Mouse (Mus musculus): Measurements from ENCODE around the gene Srpk3. TPM values are rescaled to one million over a fixed set of nuclear protein-coding genes. Genes with fewer than 3 reads are reported as not detected.

Srpk3 gene
- polyA plus RNA-seq, 1 experiment, result not detected

GRCm38 (mm10) chrX:73748977-73749376 is 25.2 kb upstream of the Srpk3 start:
- no peaks in the 10 kb centered on the region for H3K27me3 ChIP-seq (ENCODE audit: control insufficient read depth, insufficient read depth, low read length, poor library complexity, severe bottlenecking)
- TF ChIP-seq CTCF (IDR thresholded peaks at IDR 0.05; ENCODE audit: low read depth, low read length) (no peak), EP300 (IDR thresholded peaks at IDR 0.05; ENCODE audit: insufficient read depth, low read depth, low read length) (no peak), POLR2A (IDR thresholded peaks at IDR 0.05; ENCODE audit: insufficient read depth, low read length) (no peak)
- H3K9me3 ChIP-seq (replicated peaks; ENCODE audit: control insufficient read depth, insufficient read depth, low read length, poor library complexity, severe bottlenecking), result no peaks in the 10 kb centered on the region
- H3K4me1 ChIP-seq (ENCODE audit: control insufficient read depth, insufficient read depth, low read length), result no peaks in the 10 kb centered on the region
- H3K4me3 ChIP-seq (ENCODE audit: low read depth, low read length), result no peak overlapping the region
- no peak overlapping the region for H3K9ac ChIP-seq (ENCODE audit: low read depth, poor library complexity, severe bottlenecking)
- no peaks in the 10 kb centered on the region for H3K36me3 ChIP-seq (ENCODE audit: control insufficient read depth, insufficient read depth, low read length, poor library complexity, severe bottlenecking)
- no peak overlapping the region for H3K27ac ChIP-seq (ENCODE audit: insufficient read depth, low read length)

GRCm38 (mm10) chrX:73756334-73757140 is 17.7 kb upstream of the Srpk3 start, which contains the start of gene Plxnb3:
TSS of gene Plxnb3 (plus strand) at chrX:73757090.
- Histone ChIP-seq H3K27me3 (ENCODE audit: control insufficient read depth, insufficient read depth, low read length, poor library complexity, severe bottlenecking) (no peaks in the 10 kb centered on the region), H3K36me3 (ENCODE audit: control insufficient read depth, insufficient read depth, low read length, poor library complexity, severe bottlenecking) (no peaks in the 10 kb centered on the region)

GRCm38 (mm10) chrX:73758611-73759290 is 15.5 kb upstream of the Srpk3 start:
- TF ChIP-seq EP300 (IDR thresholded peaks at IDR 0.05; ENCODE audit: insufficient read depth, low read depth, low read length) (no peak), POLR2A (IDR thresholded peaks at IDR 0.05; ENCODE audit: insufficient read depth, low read length) (no peak), CTCF (IDR thresholded peaks at IDR 0.05; ENCODE audit: low read depth, low read length) (no peak)
- Histone ChIP-seq H3K27ac (ENCODE audit: insufficient read depth, low read length) (no peak overlapping the region), H3K4me1 (ENCODE audit: control insufficient read depth, insufficient read depth, low read length) (no peaks in the 10 kb centered on the region), H3K9me3 (replicated peaks; ENCODE audit: control insufficient read depth, insufficient read depth, low read length, poor library complexity, severe bottlenecking) (no peaks in the 10 kb centered on the region), H3K4me3 (ENCODE audit: low read depth, low read length) (no peak overlapping the region), H3K9ac (ENCODE audit: low read depth, poor library complexity, severe bottlenecking) (no peak overlapping the region), H3K27me3 (ENCODE audit: control insufficient read depth, insufficient read depth, low read length, poor library complexity, severe bottlenecking) (no peaks in the 10 kb centered on the region), H3K36me3 (ENCODE audit: control insufficient read depth, insufficient read depth, low read length, poor library complexity, severe bottlenecking) (no peaks in the 10 kb centered on the region)

More at GRCm38 (mm10) chrX:73756334-73757140, 17.7 kb upstream of the Srpk3 start, which contains the start of gene Plxnb3:
- no peak for TF ChIP-seq EP300 (IDR thresholded peaks at IDR 0.05; ENCODE audit: insufficient read depth, low read depth, low read length)
- TF ChIP-seq CTCF (IDR thresholded peaks at IDR 0.05; ENCODE audit: low read depth, low read length), result no peak
- TF ChIP-seq POLR2A (IDR thresholded peaks at IDR 0.05; ENCODE audit: insufficient read depth, low read length), result no peak
- Histone ChIP-seq H3K27ac (ENCODE audit: insufficient read depth, low read length) (no peak within 1 kb of the TSS), H3K9ac (ENCODE audit: low read depth, poor library complexity, severe bottlenecking) (no peak within 1 kb of the TSS), H3K9me3 (replicated peaks; ENCODE audit: control insufficient read depth, insufficient read depth, low read length, poor library complexity, severe bottlenecking) (no peaks in the 10 kb centered on the region), H3K4me3 (ENCODE audit: low read depth, low read length) (no peak within 1 kb of the TSS), H3K4me1 (ENCODE audit: control insufficient read depth, insufficient read depth, low read length) (no peaks in the 10 kb centered on the region)

GRCm38 (mm10) chrX:73765311-73765710 is 8.9 kb upstream of the Srpk3 start:
- no peaks in the 10 kb centered on the region for H3K9me3 ChIP-seq (replicated peaks; ENCODE audit: control insufficient read depth, insufficient read depth, low read length, poor library complexity, severe bottlenecking)
- no peaks in the 10 kb centered on the region for H3K27me3 ChIP-seq (ENCODE audit: control insufficient read depth, insufficient read depth, low read length, poor library complexity, severe bottlenecking)
- no peaks in the 10 kb centered on the region for H3K4me1 ChIP-seq (ENCODE audit: control insufficient read depth, insufficient read depth, low read length)
- H3K4me3 ChIP-seq (ENCODE audit: low read depth, low read length), result no peak overlapping the region
- no peaks in the 10 kb centered on the region for H3K36me3 ChIP-seq (ENCODE audit: control insufficient read depth, insufficient read depth, low read length, poor library complexity, severe bottlenecking)
- no peak for TF ChIP-seq POLR2A (IDR thresholded peaks at IDR 0.05; ENCODE audit: insufficient read depth, low read length)
- no peak overlapping the region for H3K9ac ChIP-seq (ENCODE audit: low read depth, poor library complexity, severe bottlenecking)
- no peak overlapping the region for H3K27ac ChIP-seq (ENCODE audit: insufficient read depth, low read length)

- H3K4me1 ChIP-seq (ENCODE audit: control insufficient read depth, insufficient read depth, low read length), result no peaks in the 10 kb centered on the region
- H3K9me3 ChIP-seq (replicated peaks; ENCODE audit: control insufficient read depth, insufficient read depth, low read length, poor library complexity, severe bottlenecking), result no peaks in the 10 kb centered on the region
- no peak overlapping the region for H3K9ac ChIP-seq (ENCODE audit: low read depth, poor library complexity, severe bottlenecking)
- H3K27me3 ChIP-seq (ENCODE audit: control insufficient read depth, insufficient read depth, low read length, poor library complexity, severe bottlenecking), result no peaks in the 10 kb centered on the region
- H3K27ac ChIP-seq (ENCODE audit: insufficient read depth, low read length), result no peak overlapping the region
- TF ChIP-seq EP300 (IDR thresholded peaks at IDR 0.05; ENCODE audit: insufficient read depth, low read depth, low read length), result no peak
- TF ChIP-seq CTCF (IDR thresholded peaks at IDR 0.05; ENCODE audit: low read depth, low read length), result no peak
- no peak for TF ChIP-seq POLR2A (IDR thresholded peaks at IDR 0.05; ENCODE audit: insufficient read depth, low read length)
- no peak overlapping the region for H3K4me3 ChIP-seq (ENCODE audit: low read depth, low read length)
- H3K36me3 ChIP-seq (ENCODE audit: control insufficient read depth, insufficient read depth, low read length, poor library complexity, severe bottlenecking), result no peaks in the 10 kb centered on the region
Observed at GRCm38 (mm10) chrX:73767267-73767666, 6.9 kb upstream of the Srpk3 start.

Measured in ES-Bruce4 (cell line).